Comparison of ENCODE assay signal across 8 mouse cellular contexts in the genomic region with DNA sequence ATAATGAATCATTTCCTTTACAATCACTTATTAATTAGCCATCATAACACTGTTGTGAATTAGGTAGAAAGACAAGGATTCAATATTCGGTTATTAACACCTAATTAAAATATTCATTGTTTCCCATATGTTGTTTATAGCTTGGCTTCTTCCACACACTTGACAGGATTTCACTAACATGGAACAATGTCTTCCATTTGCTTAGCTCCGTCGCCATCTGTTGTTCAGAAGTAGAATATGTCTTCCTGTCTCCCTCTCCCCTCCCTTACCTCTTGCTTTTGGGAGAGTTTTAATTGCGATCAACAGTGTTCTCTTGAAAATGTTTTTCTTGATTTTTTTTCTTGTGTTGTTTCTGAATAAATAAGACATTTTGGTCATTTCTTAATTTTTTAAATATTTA. TPM values are rescaled to one million over a fixed set of nuclear protein-coding genes. Genes with fewer than 3 reads are reported as not detected.
A peak's percentile ranks its signal among the peaks of the same experiment; 100 is the strongest.
DNase-seq lines count a peak whose midpoint lies in the region; ATAC-seq and TF ChIP-seq lines count a peak whose summit lies in the region.

No protein-coding gene starts in this region.

- no peaks in the 10 kb centered on the region for H3K27me3 ChIP-seq in hindbrain, postnatal 0 days (ENCODE audit: insufficient read depth, low read length)
- H3K27me3 ChIP-seq in neural tube, embryonic 13.5 days: no peaks in the 10 kb centered on the region

- no peak overlapping the region; the same call in 1 of the 2 replicates for H3K27ac ChIP-seq in layer of hippocampus, adult 2 months
- H3K27ac ChIP-seq in hindbrain, postnatal 0 days: no peak overlapping the region
- H3K27ac ChIP-seq in neural tube, embryonic 13.5 days (replicated peaks): no peak overlapping the region

- peak; percentile 77 for ATAC-seq in hindbrain, postnatal 0 days
- peak; percentile 82 for ATAC-seq in neural tube, embryonic 13.5 days (ENCODE audit: low read depth)

- no peaks in the 10 kb centered on the region for H3K36me3 ChIP-seq in hindbrain, postnatal 0 days (ENCODE audit: insufficient read depth, low read length)
- H3K36me3 ChIP-seq in neural tube, embryonic 13.5 days: no peaks in the 10 kb centered on the region

- peak; percentile 21 for DNase-seq in adrenal gland, postnatal 10 days
- no peak for DNase-seq in adrenal gland, postnatal 25 days
- peak in 1 of 2 experiments; percentile 58 for DNase-seq in layer of hippocampus, adult 2 months (ENCODE audit: low spot score in 2 of 2)
- DNase-seq in layer of hippocampus, postnatal 25 days (ENCODE audit: extremely low spot score in 1 of 2, low spot score in 1 of 2): no peak
- peak; percentile 24 for DNase-seq in ZHBTc4 (ENCODE audit: low read depth, low spot score)
- DNase-seq in hindbrain, postnatal 0 days (ENCODE audit: low spot score): peak; percentile 84
- no peak for DNase-seq in ovary, postnatal 36 days (ENCODE audit: low spot score)

- no peaks in the 10 kb centered on the region for H3K4me1 ChIP-seq in hindbrain, postnatal 0 days (ENCODE audit: insufficient read depth, low read length)
- H3K4me1 ChIP-seq in neural tube, embryonic 13.5 days (replicated peaks): peaks cover 22% of the 10 kb centered on the region

- peak overlapping the region; percentile 36; the same call in 1 of the 2 replicates for H3K4me3 ChIP-seq in layer of hippocampus, adult 2 months
- no peak overlapping the region for H3K4me3 ChIP-seq in hindbrain, postnatal 0 days (ENCODE audit: low read length)
- no peak overlapping the region for H3K4me3 ChIP-seq in neural tube, embryonic 13.5 days

- H3K9me3 ChIP-seq in hindbrain, postnatal 0 days (ENCODE audit: low read length): no peaks in the 10 kb centered on the region
- H3K9me3 ChIP-seq in neural tube, embryonic 13.5 days: no peaks in the 10 kb centered on the region

- WGBS in hindbrain, postnatal 0 days: 19% methylated on average over 4 of the region's 4 CpGs
- WGBS in neural tube, embryonic 13.5 days: 25% methylated on average over 4 of the region's 4 CpGs

- peak; percentile 88 for TF ChIP-seq CTCF in layer of hippocampus, adult 2 months (conservative IDR thresholded peaks at IDR 0.05)
- peak; percentile 86 for TF ChIP-seq CTCF in hindbrain, postnatal 0 days (IDR thresholded peaks at IDR 0.05; ENCODE audit: low read depth)

- no peak overlapping the region for H3K9ac ChIP-seq in hindbrain, postnatal 0 days (replicated peaks; ENCODE audit: low read length)
- no peak overlapping the region for H3K9ac ChIP-seq in neural tube, embryonic 13.5 days

- H3K4me2 ChIP-seq in hindbrain, postnatal 0 days (ENCODE audit: low read depth, low read length): no peak overlapping the region; the same call in 1 of the 2 replicates
- H3K4me2 ChIP-seq in neural tube, embryonic 13.5 days: no peak overlapping the region

RNA-seq across cellular contexts. Expression of a gene that starts 30.6 kb away (rescaled TPM):
- 10 to 100 TPM; 16.5 to 19.4 TPM for total RNA-seq in adrenal gland, postnatal 10 days (2021)
- 22.7 and 25.6 TPM in 2 replicates for total RNA-seq in adrenal gland, postnatal 25 days (2021)
- total RNA-seq in layer of hippocampus, adult 2 months (2021): 10 to 100 TPM; 30.1 to 32.4 TPM
- total RNA-seq in layer of hippocampus, postnatal 25 days (2021): 10 to 100 TPM; 25.3 to 29.1 TPM
- 14.6 and 15.4 TPM in 2 replicates for total RNA-seq in hindbrain, postnatal 0 days (2014; rRNA removed)
- polyA plus RNA-seq in hindbrain, postnatal 0 days (2015; fragmentation: Nextera tagmentation; extraction: Ambion mirVana): 6.1 and 7.4 TPM in 2 replicates
- 9.3 and 11.6 TPM in 2 replicates for polyA plus RNA-seq in neural tube, embryonic 13.5 days (2015; fragmentation: Nextera tagmentation; extraction: Ambion mirVana)

Comparison
In these comparisons a context has a peak if more than half of its experiments do, and no peak if none do; other contexts are left out.
1. DNase-seq: peak in adrenal gland, postnatal 10 days (single experiment), ZHBTc4 (single experiment) and hindbrain, postnatal 0 days (single experiment); none in adrenal gland, postnatal 25 days (single experiment), layer of hippocampus, postnatal 25 days (0 of 2) and ovary, postnatal 36 days (single experiment).